Mouse (Mus musculus) hindbrain, embryonic 11.5 days (tissue): ENCODE results near the gene Olfr522. TPM values are rescaled to one million over a fixed set of nuclear protein-coding genes. Genes with fewer than 3 reads are reported as not detected.
A peak's percentile ranks its signal among the peaks of the same experiment; 100 is the strongest.

Experiments used
- ATAC-seq: fragments of 200-750 bp; cut with Nextera tagmentation; 2 replicates; pipeline ENCODE4 v1.8.0; 2017; ENCODE audit warnings: mild to moderate bottlenecking, moderate TSS enrichment, moderate library complexity; ENCODE audit not compliant: low FRiP score
- DNase-seq: peaks from one replicate; pipeline ENCODE4 v3.0.0-alpha.2; 2015; ENCODE audit warnings: low spot score
- H3K27ac ChIP-seq: fragments of 300-500 bp; sonication (generic); 2 replicates; pipeline ENCODE4 v1.5.1; 2014; ENCODE audit warnings: mild to moderate bottlenecking, low read depth, low read length
- H3K27me3 ChIP-seq: fragments of 300-500 bp; sonication (generic); 2 replicates; pipeline ENCODE4 v1.6.1; 2014; ENCODE audit warnings: mild to moderate bottlenecking, low read length, moderate library complexity, mixed read lengths; ENCODE audit not compliant: control insufficient read depth, insufficient read depth
- H3K36me3 ChIP-seq: fragments of 300-500 bp; sonication (generic); 2 replicates; pipeline ENCODE4 v1.6.1; 2014; ENCODE audit warnings: mild to moderate bottlenecking, low read length, moderate library complexity, mixed read lengths; ENCODE audit not compliant: control insufficient read depth, insufficient read depth
- H3K4me1 ChIP-seq: fragments of 300-500 bp; sonication (generic); replicated peaks from 2 replicates; pipeline ENCODE4 v1.6.1; 2014; ENCODE audit warnings: low read length, mixed read lengths; ENCODE audit not compliant: control insufficient read depth, insufficient read depth
- H3K4me2 ChIP-seq: fragments of 300-500 bp; sonication (generic); replicated peaks from 2 replicates; pipeline ENCODE4 v1.6.1; 2014; ENCODE audit warnings: mild to moderate bottlenecking, low read depth, low read length
- H3K4me3 ChIP-seq: fragments of 300-500 bp; sonication (generic); 2 replicates; pipeline ENCODE4 v1.5.1; 2014; ENCODE audit warnings: low read depth, low read length
- H3K9ac ChIP-seq: fragments of 300-500 bp; sonication (generic); 2 replicates; pipeline ENCODE4 v1.6.1; 2014; ENCODE audit warnings: low read depth, low read length
- H3K9me3 ChIP-seq: fragments of 300-500 bp; sonication (generic); 2 replicates; pipeline ENCODE4 v1.6.1; 2016; ENCODE audit warnings: low read length; ENCODE audit not compliant: control insufficient read depth
- WGBS: fragments of 180-500 bp; shearing (Covaris S2); extraction: QIAGEN DNeasy Blood & Tissue Kit; methylation state at CpG from one replicate; pipeline ENCODE4 v1.1.7; 2014; 5-methylcytosine and 5-hydroxymethylcytosine counted together
- polyA plus RNA-seq: library from polyadenylated mRNA; unstranded; fragments of >200 nt; fragmentation: Nextera tagmentation; extraction: Ambion mirVana; gene quantifications from 2 replicates; pipeline ENCODE4 v1.2.1, GENCODE M21; 2014

Olfr522 gene
- polyA plus RNA-seq, 1 experiment from 2014 or later, result not detected

DNA sequence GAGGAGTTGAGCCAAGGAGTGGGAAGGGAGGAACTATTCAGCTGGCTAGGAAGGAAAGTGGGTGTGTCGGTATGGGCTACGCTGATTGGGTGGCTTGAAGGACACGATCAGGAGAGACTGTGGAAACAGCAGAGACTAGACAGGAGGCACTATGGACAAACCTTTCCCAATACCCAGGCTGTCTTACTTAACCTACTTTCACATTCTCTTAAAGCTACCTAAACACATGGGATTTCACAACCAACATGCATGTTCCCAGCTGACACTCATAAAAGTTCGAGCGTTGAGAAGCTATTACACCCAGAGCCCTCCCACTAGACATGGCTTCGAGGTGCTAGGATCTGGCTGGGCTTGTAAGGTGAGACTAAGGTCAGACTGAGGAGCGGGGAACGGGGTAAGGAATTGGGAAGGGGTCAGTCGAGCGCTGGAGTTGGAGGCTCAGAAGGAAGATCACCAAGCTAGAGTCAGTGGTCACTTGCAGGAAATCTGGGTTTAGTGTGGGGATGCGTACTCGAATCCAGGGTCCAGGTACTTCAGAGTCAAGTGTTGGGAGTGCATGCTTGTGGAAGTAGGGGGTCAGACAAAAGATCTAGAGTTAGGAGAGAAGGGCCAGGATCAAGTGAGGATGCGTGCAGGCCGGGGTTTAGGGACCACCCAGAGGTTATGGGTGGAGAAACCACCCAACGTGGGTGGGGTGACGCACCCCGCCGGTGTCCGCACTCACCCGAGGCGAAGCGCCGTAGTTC, 48.8 kb downstream of the Olfr522 start, which contains the start of gene Paox:
Gene Paox (plus strand): TSS at position 217 of the 746 bp plus-strand sequence.
- Histone ChIP-seq H3K4me1 (no peaks in the 10 kb centered on the region), H3K9ac (peak within 1 kb of the TSS; percentile 86), H3K27me3 (no peaks in the 10 kb centered on the region), H3K4me3 (peak within 1 kb of the TSS; percentile 75), H3K27ac (peak within 1 kb of the TSS; percentile 61; the same call in 1 of the 2 replicates), H3K4me2 (peak within 1 kb of the TSS; percentile 76), H3K36me3 (no peaks in the 10 kb centered on the region), H3K9me3 (no peaks in the 10 kb centered on the region)
- ATAC-seq (peak; percentile 79), DNase-seq (peak; percentile 38)
- 3% methylated on average over 23 of the region's 23 CpGs for WGBS

DNA sequence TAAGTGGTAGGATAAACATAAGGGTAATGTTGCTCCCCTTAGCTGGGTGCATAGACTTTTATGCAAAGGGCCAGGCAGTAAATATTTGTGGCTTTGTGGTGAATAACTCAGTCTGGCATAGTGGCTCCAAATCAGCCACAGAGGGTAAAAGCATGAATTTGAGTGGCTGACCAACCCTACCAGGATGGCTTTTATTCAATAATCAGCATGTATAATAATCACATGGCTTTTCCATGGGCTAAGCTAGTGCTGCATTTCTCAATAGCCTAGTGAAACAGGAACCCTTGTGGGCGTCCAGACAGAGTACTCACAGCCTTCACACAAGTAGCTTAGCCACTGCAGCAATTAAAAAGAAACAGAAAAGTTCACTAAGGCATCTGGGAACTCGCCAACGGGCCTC, 52.6 kb downstream of the Olfr522 start:
- WGBS, result 65% methylated on average over 3 of the region's 3 CpGs
- no peaks in the 10 kb centered on the region for H3K27me3 ChIP-seq
- no peak for ATAC-seq
- H3K27ac ChIP-seq, result no peak overlapping the region
- no peak overlapping the region for H3K4me3 ChIP-seq
- H3K4me1 ChIP-seq, result no peaks in the 10 kb centered on the region
- no peak overlapping the region for H3K9ac ChIP-seq
- no peak overlapping the region for H3K4me2 ChIP-seq
- H3K9me3 ChIP-seq, result no peaks in the 10 kb centered on the region
- H3K36me3 ChIP-seq, result peaks cover 10% of the 10 kb centered on the region
- no peak for DNase-seq

Other genes starting within 250 kb of the Olfr522 start
- gene Utf1, start 221.0 kb downstream of the Olfr522 start, polyA plus RNA-seq, result not detected in 2 replicates
- 0.29 and 0.68 TPM in 2 replicates for gene 6430531B16Rik, start 186.0 kb downstream of the Olfr522 start, polyA plus RNA-seq
- gene Adam8, start 172.2 kb downstream of the Olfr522 start, polyA plus RNA-seq, result 2.6 and 3.1 TPM in 2 replicates
- 47.0 and 49.9 TPM in 2 replicates for gene Zfp511, start 128.4 kb downstream of the Olfr522 start, polyA plus RNA-seq
- 58.1 and 67.4 TPM in 2 replicates for gene Tubgcp2, start 128.1 kb downstream of the Olfr522 start, polyA plus RNA-seq
- gene Msx3, start 115.7 kb downstream of the Olfr522 start, polyA plus RNA-seq, result 106 and 139 TPM in 2 replicates
- gene Caly, start 82.2 kb downstream of the Olfr522 start, polyA plus RNA-seq, result 11.2 and 12.1 TPM in 2 replicates
- gene Prap1, start 71.4 kb downstream of the Olfr522 start, polyA plus RNA-seq, result 0.27 TPM in 1 of 2 replicates, not detected in the other
- gene Fuom, start 62.3 kb downstream of the Olfr522 start, polyA plus RNA-seq, result 17.7 and 18.4 TPM in 2 replicates
- gene Paox, start 49.0 kb downstream of the Olfr522 start, polyA plus RNA-seq, result 15.2 and 15.8 TPM in 2 replicates
- gene Echs1, start 48.3 kb downstream of the Olfr522 start, polyA plus RNA-seq, result 168 and 184 TPM in 2 replicates
- 22.0 and 32.2 TPM in 2 replicates for gene Mtg1, start 27.2 kb downstream of the Olfr522 start, polyA plus RNA-seq
- 0.94 and 1.9 TPM in 2 replicates for gene Sprn, start 9.9 kb downstream of the Olfr522 start, polyA plus RNA-seq
- gene Olfr523, start 8.5 kb upstream of the Olfr522 start, polyA plus RNA-seq, result not detected in 2 replicates
- not detected in 2 replicates for gene Olfr524, start 41.2 kb upstream of the Olfr522 start, polyA plus RNA-seq
- not detected in 2 replicates for gene Cd163l1, start 53.5 kb upstream of the Olfr522 start, polyA plus RNA-seq
- not detected in 2 replicates for gene 5830411N06Rik, start 82.5 kb upstream of the Olfr522 start, polyA plus RNA-seq
- gene Olfr525, start 156.1 kb upstream of the Olfr522 start, polyA plus RNA-seq, result not detected in 2 replicates
- not detected in 2 replicates for gene Olfr527, start 169.3 kb upstream of the Olfr522 start, polyA plus RNA-seq
- not detected in 2 replicates for gene Olfr60, start 196.9 kb upstream of the Olfr522 start, polyA plus RNA-seq
- not detected in 2 replicates for gene Olfr530, start 211.6 kb upstream of the Olfr522 start, polyA plus RNA-seq
- gene Olfr531, start 238.2 kb upstream of the Olfr522 start, polyA plus RNA-seq, result not detected in 2 replicates